Mouse (Mus musculus) CD4-positive, CD25-positive, alpha-beta regulatory T cell, adult 2 months (primary cell): ENCODE results near the gene Rpl3.

Experiments
- DNase-seq: peaks from one replicate; pipeline ENCODE4 v3.0.0-alpha.2; 2012; ENCODE audit warnings: low read depth, low spot score

Gene Rpl3

DNA sequence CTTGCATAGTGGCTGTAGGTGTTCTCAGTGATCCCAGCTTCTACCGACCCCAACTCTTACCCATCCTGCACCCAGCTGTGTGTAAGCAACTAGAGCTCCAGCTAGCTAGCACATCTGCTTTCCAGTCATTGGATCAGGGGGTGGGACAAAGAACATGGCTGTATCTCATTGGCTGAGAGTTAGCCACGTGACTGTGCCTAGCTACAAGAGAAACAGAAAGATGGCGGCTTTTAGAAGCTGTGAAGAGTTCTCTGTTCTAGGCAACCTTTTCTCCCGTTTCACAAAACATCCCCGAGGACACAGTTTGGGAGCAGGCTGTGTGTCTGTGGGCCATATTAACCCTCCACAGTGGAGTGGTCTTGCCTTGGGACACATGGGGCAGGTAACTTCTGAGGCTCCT lies 23.6 kb upstream of the Rpl3 start:
- no peak for DNase-seq

DNA sequence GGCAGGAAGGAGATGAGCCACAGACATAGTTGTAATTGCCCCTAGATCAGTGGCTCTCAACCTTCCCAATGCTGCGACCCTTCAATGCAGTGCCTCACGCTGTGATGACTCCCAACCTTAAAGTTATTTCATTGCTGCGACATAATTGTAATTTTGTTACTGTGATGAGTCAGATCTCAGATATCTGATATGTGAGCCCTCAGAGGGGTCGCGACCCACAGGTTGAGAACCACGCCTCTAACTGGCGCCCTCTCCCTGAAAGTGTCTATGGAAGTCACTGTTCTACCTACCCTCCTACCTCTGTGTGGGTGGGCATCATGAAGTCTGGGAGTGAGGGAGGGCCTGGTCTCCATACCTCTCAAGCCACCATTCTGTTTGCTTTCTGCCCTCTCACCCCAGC lies 22.7 kb upstream of the Rpl3 start:
- DNase-seq: no peak

DNA sequence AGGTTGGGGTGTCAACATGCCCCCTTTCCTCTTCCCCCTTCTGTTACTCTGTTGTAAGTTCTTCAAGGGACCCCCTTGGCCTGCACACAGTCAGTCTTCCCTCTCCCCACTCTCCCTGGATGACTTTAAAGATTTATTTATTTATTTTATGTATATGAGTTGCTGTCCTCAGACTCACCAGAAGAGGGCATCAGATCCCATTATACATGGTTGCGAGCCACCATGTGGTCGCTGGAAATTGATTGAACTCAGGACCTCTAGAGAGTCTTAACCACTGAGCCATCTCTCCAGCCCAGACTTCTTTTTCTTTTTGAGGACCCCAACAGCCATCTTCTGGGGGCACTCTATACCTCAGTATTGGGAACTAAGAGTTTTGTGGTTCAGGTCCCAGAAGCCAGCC lies 20.8 kb upstream of the Rpl3 start:
- peak; percentile 58 for DNase-seq

DNA sequence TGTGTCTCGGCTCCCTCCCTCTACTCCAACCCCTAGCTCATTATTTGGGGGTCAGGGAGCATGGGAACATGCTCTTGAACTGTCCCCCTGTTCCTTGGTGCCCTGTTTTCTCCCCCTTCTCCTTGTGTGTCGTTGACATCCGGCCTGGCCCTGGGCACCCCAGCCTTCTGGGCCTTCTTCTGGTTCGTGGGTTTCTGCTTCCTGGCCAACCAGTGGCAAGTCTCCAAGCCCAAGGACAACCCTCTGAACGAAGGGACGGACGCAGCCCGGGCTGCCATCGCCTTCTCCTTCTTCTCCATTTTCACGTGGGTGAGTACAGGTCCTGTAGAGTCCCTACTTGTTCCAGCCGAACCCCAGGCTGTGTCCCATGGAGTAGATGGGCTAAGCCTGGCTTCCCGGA lies 19.8 kb upstream of the Rpl3 start:
- DNase-seq: no peak

DNA sequence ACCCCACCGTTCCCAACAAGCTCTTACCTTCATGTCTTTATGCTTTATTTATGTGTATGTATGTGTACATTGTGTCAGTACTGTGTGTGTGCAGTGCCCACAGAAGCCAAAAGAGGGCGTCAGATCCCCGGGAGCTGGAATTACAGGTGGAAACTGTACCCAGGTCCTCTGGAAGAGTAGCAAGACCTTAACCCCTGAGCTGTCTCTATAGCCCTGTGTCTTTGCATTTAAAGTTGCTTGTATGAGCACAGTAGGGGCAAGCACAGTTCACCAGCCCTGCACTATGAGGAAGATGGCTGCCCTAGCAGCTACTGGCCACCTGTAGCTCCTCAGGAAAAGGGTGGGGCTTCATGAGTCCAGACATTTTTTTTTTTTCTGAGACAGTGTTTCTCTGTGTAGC lies 15.9 kb upstream of the Rpl3 start:
- no peak for DNase-seq

DNA sequence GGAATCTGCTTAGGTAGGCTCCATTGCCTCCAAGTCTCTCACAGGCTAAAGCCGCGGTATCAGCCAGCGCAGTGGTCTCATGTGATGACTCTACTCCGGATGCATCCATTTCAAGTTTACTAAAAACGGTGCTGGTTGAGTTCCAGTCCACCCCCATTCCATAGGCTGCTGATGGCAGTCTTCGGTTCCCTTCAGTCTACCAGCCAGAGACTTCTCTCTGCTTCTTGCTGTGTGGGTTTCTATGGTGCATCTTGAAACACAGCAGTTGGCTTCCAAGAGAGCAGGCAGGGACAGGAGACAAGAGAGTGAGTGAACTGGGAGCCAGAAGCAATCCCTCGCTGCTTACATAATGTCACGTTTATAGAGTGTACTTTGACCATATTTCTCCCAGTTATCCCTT lies 15.5 kb upstream of the Rpl3 start:
- DNase-seq: no peak

DNA sequence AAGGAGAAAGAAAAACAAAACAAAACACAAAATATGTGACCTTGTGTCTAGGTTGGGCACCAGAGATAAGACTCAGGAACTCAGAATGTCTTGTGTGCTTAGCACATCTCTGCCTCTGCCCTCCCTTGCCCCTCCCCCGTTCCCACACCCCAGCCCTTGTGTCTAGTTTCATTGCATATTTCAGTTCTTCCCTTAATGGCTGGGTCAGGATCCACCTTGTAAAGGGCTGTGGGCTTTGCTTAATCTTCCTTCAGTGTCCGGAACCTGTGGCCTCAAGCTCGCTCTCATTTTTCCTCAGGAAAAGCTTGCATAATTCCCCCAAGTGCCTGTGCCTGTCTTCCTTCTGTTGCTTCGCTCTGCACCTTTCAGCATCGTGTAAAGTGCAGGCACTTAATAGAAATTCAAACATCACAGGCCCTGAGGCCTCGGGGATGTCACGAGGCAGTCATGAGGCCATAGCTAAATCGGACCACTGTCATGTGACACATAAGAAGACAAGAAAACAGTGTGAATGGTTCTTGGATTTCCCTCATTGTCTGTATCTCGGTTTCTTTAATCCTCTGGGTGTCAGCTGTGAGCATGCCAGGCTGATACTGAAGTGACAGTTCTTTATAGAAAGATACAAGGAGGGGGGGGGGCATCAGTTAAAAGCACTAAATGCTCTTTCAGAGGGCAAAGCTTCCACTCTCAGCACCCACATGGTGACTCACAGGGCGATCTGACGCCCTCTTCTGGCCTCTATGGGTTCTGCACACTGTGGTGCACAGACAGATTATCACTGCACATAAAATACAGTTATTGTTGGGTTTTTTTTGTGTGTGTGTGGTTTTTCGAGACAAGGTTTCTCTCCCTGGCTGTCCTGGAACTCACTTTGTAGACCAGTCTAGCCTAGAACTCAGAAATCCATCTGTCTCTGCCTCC lies 14.1 kb upstream of the Rpl3 start:
- no peak for DNase-seq

DNA sequence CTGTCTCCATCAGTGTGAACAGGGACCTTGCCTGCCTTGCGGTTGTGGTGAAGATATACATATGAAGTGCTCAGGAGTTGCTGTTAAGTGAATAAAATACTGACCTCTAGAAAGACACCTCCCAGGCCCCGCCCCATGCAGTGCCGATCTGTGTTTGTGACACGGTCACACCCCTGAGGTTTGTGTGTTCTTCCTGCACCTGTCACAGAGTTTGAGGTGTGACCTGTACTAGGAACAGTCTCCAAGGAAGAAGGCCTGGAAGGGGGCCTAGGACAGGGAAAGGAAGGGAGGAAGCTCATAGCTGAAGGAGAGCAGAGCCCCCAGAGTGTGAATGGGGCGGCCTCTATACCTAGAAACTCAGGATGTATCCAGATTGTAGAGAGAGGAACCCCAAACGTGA lies 10.8 kb upstream of the Rpl3 start:
- DNase-seq: no peak

DNA sequence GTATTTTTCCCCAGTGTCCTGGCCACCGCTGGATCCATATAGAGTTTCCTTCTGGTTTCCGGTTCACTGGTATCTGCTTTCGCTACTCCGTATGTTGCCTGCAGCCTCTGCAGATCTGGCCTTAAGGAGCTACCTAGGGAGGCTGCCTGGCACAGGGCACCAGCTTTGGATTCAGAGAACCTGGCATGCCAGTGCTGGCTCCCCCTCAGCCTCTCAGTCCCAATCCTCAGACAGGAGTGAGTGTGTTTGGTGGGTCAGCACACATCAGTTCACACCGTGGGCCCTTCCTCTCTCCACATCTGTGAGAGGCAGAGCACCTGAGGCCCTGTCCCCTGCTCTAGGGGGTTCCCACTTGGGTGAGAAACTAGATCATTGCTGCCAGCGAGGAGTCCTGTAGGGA lies 9.8 kb upstream of the Rpl3 start:
- DNase-seq: no peak

DNA sequence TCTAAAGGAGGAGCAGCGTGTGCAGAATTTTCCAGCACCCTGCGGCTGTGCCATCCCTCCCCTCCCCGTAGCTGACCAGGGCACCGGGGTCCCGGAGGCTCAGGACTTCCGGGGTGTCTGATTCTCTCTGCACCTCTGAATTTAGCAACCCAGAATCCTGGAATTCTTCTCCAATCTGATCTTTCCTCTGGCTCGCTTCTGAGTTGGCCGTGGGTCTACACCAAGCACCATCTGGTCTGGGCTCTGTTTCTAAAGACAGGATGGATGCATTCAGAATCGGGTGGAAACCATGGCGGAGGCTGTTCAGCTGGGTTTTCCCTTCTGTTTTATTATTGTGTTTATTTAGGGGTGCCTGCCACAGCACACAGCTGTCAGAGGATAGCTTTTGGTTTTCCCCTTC lies 9.2 kb upstream of the Rpl3 start:
- DNase-seq: no peak

DNA sequence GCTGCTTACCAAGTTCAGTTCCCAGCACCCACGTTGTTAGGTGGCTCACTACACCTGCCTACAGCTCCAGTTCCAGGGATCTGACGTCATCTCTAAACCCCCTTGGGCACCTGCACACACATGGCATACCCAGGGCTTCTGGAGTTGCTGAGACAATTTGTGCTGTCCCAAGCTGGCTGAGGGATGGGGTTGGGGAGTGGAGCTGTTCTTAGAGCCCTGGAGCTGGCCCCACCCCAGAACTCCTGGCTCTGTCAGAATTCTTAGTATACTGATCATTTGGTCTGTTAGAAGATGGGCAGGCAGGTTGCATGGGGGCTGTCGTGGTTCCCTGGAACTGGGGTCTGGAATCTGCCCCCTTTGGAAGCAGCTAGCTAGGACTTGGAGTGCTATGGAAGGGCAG lies 8.5 kb upstream of the Rpl3 start:
- DNase-seq: no peak

DNA sequence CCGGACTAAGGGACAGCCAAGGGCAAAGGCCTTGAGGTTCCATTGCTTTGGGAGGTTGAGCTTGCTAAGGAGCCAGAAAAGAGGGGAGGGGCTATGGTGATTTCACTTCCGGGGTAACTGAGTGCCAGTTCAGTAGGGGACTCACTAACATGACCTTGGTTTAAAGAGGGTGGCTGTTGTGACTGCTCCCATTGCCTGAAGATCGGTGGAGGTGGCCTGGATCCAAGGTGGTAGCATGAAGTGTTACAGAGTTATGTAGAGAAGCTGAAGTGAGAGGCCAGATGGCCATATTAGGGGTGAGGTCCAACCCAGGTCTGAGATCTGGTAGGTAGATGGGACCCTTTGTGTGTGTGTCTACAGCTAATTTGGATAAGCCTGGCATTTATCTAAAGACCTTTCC lies 7.8 kb upstream of the Rpl3 start:
- no peak for DNase-seq

DNA sequence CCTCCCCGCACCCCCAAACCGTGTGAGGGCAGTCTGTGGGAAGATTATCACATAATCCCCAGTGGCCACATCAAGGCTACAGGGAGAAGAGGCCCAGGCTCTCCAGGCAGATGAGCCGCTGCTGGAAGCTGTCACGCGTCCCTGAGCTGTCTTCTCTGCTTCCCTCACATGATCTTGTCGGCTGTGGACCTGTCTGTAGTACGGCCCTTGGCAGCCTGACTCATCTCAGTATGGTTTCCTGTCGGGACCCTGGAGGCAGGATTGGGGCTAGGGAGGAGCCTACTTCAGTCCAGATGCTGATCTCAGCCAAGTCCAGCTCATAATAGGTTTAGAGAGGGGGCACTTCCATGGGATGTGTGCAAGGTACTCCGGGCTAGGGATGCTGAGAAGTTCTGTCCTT lies 7.1 kb upstream of the Rpl3 start:
- no peak for DNase-seq

DNA sequence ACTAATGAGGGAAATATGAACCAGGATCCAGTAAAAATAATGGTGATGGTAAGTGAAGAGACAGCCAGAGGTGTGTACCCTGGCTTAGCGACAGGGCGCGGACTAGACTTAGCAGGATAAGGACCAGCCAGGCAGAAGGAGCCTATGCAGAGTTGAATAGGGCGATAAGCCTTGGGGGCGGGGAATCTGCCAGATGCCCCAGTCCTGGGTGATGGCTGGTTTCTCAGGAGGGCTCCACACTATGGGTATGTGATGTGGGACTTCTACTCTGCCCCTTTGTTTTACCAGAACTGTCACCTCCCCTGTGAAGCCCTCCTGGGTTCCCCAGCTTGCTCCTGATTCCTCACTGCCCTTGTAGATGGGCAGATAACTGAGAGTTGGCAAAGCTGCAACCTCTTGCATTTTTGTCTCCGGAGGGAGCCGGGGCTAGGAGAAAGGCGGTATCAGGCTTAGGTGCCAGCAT lies 6.4 kb upstream of the Rpl3 start:
- DNase-seq: no peak

DNA sequence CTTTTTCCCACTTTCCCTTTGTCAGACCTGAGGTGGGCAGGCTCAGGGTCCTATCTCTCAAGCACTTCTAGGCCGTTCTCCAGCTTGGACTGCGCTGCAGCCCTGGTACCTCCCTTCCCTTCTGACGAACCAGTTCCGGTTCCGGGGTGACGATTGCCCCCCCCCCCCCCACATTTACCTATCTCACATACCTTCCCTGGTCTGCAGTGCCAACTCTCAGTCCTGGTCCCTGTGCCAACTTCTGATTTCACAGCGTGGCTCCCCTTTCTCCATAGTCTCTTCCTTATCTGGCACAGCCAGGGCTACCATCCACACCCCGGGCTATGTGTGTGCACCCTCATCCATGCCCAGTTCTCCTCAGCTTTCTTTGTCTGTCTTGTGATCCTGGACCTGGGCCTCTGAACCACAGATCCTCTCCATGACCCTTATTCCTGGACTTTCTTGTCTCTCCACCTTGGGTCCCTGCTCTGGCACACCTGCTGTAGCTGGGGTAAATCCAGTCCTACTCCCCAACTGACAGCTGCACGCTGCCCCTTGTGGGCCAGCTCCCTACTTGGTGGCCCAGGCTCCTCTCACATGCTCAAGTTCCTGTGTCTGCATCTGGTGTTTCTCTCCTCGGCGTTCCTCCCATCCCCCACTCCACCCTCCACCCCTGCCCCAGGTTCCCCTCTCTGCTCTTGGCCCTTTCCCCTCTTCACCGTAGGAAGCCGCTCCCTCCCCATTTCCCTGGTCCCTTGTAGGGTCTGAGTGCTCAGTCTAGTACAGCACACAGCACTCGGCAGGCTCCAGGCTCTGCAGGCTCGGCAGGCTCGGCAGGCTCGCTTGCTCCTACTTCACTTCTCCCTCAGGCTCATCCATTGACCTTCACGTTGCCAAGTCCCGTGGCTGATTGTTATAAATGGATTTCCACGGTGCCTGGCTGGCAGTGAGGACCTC lies 5.5 kb upstream of the Rpl3 start:
- peak; percentile 48 for DNase-seq

DNA sequence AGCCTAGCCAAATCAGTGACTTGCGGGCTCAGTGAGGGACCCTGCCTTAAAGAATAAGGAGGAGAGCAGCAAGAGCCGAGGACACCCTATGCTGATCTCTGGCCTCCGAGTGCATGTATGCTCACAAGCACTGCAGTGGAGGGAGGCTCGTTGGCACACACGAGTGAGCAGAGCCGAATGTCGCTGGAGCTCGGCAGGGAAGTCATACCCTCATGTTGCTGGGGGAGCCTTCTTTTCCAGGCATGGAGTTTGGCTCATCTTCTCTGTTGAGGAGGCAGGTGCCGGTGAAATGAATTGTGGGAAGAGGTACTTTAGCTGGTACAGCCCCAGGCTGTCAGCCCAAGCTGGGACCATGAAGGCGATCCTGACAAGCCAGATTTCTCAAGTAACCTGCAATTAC lies 4.7 kb upstream of the Rpl3 start:
- DNase-seq: no peak

DNA sequence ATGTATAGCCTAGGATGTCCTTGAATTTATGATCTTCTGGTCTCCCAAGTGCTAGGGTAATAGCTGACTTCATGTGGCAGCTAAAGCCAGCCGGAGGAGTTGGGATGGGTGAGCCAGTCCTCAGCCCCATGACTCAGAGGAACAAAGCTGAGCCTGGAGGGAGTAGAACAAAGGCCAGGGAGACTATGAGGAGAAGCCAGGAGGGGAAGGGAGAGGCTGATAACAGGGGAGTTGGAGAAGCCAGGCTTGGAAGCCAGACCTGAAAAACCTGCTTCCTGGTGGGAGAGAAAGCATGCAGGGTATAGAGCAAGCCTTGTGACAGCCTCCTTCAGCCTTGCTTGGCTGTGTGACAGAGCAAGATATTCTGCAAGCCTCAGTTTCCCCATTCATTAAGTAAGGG lies 3.9 kb upstream of the Rpl3 start:
- DNase-seq: no peak

DNA sequence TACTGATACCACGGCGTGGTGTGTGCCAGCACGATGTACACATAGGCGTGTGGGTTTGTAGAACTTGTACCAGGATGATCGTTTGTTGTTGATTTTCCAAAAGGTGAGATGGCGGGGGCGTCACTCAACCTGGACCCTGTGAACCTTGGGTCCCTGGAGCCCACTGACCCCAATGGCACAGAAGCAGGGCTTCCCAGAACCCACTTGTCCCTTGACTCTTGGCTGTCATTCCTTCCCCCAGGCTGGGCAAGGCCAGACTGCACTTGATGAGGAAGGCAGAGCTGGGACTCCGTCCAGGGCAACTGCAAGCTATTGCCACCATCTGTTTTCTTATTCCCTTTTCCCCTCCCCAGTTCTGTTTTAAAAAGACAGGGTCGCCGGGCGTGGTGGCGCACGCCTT lies 2.5 kb upstream of the Rpl3 start:
- DNase-seq: no peak

DNA sequence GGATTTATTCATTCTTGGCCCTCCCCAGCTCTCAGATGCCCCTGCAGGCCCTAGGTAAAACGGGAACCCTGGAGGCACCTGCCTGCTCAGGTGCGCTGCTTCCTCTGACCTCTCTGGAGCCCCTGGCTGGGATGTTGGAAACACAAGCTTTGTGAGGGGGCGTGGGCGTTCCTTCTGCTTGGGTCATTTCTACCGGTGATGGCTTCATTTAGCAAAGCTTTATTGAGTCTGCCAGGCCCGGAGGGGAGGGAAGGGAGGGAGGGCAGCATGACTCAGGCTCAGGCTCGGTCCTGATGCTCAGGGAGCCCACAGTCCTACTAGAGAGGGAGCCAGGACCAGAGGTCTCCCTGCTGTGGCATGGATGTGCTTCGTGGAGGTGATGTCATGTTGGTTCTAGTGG lies 931 bp upstream of the Rpl3 start:
- no peak for DNase-seq

DNA sequence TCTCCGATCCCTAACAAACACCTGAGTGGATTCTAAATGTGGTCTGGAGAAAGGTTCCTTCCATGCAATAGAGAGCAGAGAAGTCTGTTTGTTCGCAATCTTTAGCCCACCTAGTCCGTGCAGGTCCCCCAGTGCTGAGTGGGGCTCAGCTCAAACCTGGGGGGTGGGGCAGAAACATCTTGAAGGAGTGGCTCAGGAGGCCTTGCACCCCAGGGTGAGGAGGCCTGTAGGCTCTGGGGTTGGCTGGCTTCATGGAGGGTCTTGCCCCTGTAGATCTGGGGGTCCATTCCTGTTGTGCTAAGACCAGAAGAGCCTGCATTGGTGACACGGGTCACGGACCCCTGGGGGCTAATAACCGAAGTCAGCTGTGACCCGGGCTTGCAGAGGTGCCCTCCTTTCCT lies 373 bp upstream of the Rpl3 start:
- DNase-seq: no peak

DNA sequence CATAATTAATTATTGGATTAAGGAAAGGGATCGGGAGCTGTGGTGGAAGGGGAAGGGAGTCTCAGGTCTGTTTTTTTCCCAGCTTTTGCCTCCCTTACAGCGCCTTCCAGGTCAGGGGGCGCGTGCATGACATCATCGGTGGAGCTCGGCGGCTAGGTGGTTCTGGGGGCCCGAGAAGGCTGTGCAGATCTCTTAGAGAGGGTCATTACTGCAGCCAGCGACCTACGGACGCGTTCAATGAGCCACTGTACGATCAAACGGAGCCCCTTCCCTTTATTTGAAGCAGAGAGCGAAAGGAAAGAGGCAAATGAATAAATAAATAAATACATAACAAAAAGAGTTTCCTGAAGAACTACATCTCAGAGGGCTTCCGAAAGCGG lies 937 bp downstream of the Rpl3 start:
- peak; percentile 31 for DNase-seq

DNA sequence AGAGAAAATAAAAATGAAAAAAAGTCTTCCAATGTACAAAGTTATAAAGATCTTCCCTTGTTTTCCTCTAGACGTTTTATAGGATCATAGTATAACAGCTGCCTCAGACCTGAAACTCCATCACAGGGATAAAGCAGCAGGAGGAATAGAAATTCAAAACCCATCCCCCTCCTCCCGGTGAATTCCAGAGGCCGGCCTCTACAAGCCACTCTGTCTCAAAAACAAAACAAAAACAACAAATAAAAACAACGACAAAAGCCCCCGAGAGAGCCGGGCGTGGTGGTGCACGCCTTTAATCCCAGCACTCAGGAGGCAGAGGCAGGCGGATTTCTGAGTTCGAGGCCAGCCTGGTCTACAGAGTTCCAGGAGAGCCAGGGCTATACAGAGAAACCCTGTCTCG lies 1.5 kb downstream of the Rpl3 start:
- DNase-seq: no peak

DNA sequence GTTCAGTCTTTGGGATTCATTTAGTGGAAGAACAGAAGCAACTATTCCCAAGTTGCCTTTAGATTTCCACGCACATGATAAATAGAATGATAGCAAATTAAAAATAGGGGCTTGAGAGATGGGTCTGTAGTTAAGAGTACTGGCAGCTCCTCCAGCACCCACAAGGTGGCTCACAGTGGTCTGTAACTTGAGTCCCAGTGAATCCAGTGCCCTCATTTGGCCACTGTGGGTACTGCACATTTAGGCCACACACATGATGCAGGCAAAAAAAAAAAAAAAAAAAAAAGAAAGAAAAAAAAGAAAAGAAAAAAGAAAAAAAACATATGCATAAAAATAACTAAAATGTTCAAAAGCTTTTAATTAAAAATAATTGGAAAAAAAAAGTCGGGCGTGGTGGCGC lies 3.0 kb downstream of the Rpl3 start:
- DNase-seq: peak; percentile 97
